Mouse (Mus musculus) cerebellum, adult 2 months (tissue): Measurements from ENCODE around the gene Zfyve28.

Source experiments
- CTCF ChIP-seq: fragments of 200-500 bp; IDR thresholded peaks from 2 replicates; pipeline ENCODE4 v1.5.1; 2011; ENCODE audit warnings: low read depth, mild to moderate bottlenecking, control low read depth, low read length, moderate library complexity, borderline replicate concordance; ENCODE audit not compliant: insufficient read depth
- POLR2A ChIP-seq: fragments of 200-500 bp; IDR thresholded peaks from 2 replicates; pipeline ENCODE4 v1.6.1; 2011; ENCODE audit warnings: low read length, control low read depth, borderline replicate concordance; ENCODE audit not compliant: insufficient read depth

DNA sequence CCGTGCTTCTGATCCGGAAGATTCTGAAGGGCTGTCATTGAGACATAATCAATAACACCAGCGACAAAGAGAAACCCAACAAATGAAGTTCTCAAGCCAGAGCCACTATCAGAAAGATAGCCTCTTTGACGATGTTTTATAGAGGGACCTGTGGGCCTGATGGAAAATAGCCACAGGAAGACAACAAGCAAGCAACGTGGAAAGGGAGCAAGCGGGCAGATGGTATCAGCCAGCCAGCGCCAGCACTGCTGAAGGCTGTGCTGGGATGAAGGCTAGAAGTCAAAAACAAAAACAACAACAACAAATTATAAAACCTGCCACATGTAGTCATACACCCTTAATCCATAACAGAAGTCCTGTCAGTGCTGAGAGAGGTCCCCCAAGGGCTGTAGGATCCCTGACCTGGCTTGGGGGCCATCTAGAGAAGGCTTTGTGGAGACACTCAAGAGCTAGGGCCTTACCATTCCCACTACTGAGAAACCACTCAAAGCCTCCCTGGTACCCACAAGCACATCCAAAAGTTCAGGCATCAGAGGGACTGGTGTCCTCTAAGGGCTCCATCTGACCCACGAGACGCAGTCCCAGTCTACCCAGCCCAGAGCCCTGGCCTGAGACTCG, 13.5 kb downstream of the Zfyve28 start:
- TF ChIP-seq POLR2A (no peak), CTCF (no peak)
